Mouse (Mus musculus): Measurements from ENCODE around the gene Add3. TPM values are rescaled to one million over a fixed set of nuclear protein-coding genes. Genes with fewer than 3 reads are reported as not detected.
"Not testable (repeated sequence)": the region's sequence is repeated elsewhere in the genome, so short reads cannot be mapped to it uniquely, and the experiment has no call there.

Add3 gene
- total RNA-seq, 2 experiments from 2014 or later = 50.2 to 53.3 TPM

DNA sequence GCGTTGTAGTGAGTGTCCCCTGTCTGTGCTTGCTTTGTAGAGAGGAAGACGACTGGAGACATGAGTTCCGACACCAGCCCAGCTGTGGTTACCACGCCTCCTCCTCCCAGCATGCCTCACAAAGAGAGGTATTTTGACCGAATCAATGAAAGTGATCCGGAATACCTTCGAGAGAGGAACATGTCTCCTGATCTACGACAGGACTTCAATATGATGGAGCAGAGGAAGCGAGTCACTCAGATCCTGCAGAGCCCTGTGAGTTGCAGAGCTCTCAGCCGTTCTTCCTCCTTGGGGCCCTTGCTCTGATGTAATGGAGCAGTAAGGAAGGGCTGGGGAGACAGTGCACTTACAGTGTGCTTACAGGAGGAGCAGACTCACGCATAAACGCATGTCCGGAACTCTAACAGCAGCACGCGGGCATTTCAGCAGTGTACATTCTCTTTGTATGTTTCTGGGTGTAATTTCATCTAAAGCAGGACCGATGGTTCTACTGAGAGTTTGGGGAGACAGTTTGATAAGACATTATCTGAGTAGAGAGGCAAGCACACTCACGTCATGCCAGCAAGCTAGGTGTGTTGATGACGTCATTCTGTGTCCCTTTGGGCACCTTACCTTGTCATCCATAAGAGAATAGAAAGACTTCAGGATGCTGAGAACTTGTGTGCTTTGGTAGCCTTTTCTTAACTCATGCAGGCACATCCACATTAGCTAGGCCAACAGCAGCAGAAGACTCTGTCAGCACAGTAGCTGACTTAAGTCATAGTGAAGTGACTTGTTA lies 76.7 kb downstream of the Add3 start:
- no peak for DNase-seq (ENCODE audit: low spot score)
- intact Hi-C loops (cut with DNase I) = loop anchor here (5.0 kb wide), 1 partner anchor 35 kb away; no protein-coding TSS in a partner anchor

DNA sequence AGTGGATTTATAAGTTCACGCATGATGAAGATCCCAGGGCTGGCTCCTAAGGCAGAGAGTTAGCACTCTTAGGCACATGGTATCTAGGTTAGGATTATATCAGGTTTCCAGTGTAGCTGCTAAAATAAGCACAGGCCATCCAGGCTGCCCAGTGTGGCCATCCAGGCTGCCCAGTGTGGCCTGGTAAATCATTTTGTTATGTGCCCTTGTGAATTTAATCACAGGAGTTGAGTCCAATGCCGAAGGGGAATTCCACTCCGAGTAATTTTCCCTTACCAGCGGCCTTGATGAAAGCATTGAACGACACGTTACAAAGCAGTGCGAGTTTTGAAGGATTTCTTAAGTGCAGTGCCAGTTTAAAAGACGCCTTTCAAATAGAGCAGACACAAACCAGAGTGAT lies 77.6 kb downstream of the Add3 start:
- no peak for DNase-seq (ENCODE audit: low spot score)
- intact Hi-C loops (cut with DNase I) = loop anchor here (5.0 kb wide), 1 partner anchor 36 kb away; no protein-coding TSS in a partner anchor

DNA sequence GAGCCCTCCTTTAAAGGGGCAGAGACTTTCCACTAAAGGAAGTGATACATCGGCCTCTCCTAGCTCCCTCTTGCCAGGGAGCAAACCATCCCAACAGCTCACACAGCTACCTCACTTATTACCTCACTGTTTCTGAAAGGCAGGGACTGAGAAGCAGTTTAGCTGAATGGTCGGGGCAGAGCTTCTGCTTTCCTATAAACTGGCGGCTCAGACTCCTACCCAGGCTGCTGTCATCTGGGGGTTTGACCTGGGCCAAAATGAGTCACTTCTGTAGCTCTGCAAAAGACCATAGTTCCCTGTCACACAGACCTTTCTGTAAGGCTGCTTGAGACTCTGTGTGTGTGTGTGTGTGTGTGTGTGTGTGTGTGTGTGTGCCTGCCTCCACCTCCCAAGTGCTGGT lies 79.1 kb downstream of the Add3 start:
- no peak for DNase-seq (ENCODE audit: low spot score)
- intact Hi-C loops (cut with DNase I) = loop anchor here (5.0 kb wide), 1 partner anchor 37 kb away; no protein-coding TSS in a partner anchor

DNA sequence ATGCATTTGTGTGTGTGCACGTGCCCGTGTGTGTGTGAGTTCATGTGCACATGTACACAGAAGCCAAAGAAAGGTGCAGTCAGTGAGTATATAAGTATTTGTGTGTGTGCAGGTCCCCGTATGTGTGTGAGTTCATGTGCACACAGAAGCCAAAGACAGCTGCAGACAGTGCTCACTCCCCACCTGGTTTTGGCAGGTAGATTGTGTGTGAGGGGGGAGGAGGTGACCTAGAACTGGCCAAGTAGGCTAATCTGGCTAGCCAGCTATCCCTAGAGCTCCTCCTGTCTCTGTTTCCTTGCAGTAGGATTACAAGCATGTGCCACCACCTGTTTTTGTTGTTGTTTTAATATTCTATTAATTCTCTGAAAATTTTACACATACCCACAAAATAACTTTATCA lies 80.9 kb downstream of the Add3 start:
- DNase-seq (ENCODE audit: low spot score) = no peak
- intact Hi-C loops (cut with DNase I) = no loop called here

DNA sequence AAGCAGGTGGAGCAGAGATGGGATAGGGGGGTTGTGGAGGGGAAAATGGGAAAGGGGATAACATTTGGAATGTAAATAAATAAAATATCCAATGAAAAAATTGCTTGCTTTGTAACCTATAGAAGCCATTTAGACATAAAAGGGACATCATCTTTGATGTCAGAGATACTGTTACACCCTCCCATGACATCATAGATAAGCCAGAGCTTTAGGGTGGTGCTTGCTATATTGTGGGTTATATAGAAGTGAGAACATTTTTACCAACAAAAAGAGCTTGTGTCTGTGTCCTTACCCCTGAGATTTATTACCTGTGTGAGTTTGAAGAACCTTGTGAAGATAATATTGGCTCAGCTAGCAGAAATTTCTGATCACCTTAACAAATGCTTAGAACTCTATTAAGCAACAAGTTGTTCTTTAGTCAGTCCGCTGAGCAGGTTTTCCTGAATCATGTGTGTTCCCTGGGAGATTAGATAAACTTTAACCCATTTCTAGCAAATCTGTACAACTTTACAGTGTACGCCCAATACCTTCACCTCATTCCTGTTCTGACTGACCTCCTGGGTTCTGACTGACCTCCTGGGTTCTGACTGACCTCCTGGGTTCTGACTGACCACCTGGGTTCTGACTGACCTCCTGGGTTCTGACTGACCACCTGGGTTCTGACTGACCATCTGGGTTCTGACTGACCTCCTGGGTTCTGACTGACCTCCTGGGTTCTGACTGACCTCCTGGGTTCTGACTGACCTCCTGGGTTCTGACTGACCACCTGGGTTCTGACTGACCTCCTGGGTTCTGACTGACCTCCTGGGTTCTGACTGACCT lies 85.2 kb downstream of the Add3 start:
- intact Hi-C loops (cut with DNase I) = loop anchor here (5.0 kb wide), 2 partner anchors 83 to 213 kb away; partner anchors contain the start of gene Add3
- DNase-seq (ENCODE audit: low spot score) = not testable (repeated sequence)

DNA sequence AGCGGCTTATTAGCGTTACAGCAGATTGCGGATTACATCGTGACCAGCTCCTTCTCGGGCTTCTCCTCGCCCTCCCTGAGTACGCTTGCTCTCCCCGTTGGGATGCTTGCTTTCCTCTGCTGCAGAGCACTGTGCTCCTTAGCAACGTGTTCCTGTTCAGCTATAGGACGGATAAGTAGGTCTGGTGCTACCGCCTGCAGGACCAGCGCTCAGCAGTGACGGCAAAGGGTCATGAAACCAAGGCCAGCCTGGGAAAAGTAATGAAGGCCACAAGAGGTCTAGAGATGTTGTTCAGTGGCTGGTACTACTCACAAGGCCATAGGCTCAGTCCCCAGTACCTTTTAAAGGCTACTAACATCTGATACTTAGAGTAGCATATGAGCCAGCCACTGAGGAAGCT lies 86.4 kb downstream of the Add3 start:
- intact Hi-C loops (cut with DNase I) = loop anchor here (5.0 kb wide), 2 partner anchors 84 to 214 kb away; partner anchors contain the start of gene Add3
- no peak for DNase-seq (ENCODE audit: low spot score)

DNA sequence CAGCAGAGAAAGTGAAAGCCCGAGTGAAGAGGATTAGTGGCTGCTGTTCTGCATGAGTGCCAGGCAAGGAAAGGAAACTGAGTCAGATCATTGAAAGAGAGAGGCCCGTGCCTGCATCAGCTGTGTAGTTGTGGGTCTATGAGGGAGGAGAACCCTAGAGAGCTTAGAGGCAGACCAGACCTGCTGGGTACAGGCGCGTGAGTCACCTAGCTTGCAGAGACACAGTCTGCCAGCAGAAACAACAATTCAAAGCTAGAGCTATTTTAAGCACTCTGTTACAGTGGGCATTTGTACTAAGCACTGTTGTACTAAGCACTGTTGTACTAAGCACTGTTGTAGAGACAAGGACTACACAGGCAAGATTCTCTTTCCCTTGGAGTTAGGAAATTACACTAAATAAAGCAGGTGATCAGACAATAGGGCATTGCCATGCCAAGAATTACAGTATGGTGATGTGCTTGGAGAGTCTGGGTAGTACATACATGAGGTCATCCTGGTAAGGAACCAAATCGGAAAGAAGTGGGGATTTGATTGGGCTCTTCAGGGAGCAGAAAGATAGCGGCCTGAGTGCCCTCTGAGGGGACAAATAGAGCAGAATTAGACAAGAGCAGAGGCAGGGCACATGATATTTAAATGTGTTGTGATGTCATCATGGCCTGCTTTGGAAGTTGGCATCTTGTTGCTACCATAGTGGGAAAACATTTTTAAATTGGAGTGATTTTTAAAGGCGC lies 88.0 kb downstream of the Add3 start:
- DNase-seq (ENCODE audit: low spot score) = no peak
- intact Hi-C loops (cut with DNase I) = loop anchor here (5.0 kb wide), 2 partner anchors 86 to 216 kb away; partner anchors contain the start of gene Add3

DNA sequence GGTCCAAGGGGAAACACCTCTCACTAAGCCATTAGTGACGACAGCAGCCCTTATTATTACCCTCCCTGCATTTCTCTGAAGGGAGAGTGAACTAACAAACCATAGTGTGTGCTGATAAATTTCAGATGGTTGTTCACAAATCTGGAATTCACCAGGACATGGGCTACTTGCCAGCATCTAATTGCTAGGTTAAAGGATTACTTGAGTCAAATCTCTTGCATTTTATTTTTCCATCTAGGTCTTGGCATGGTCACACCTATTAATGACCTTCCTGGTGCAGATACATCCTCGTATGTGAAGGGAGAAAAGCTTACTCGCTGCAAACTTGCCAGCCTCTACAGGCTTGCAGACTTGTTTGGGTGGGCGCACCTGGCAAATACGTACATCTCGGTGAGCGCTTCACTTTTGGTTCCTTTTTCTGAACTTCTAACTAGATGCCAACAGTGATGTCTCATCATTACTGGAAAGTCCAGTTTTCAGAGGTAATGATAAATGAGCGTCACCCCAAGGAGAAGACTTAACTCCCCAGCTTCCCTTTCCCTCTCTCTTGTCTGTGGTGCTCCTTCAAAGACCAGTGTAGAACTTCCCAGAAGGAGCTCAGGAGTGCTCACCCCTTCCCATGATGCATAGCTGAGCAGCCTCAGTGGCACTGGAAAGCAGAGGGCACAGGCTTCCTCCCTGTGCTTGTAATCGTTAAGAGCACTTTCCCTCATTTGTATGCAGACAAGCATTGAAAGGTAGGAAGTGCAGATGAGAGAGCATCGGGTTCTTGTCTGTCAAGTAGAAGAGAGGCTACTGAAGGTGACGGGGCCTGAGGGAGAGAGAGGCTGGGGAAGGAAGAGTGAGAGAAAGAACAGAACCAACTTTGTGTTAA lies 90.9 kb downstream of the Add3 start:
- DNase-seq (ENCODE audit: low spot score) = no peak
- intact Hi-C loops (cut with DNase I) = no loop called here

DNA sequence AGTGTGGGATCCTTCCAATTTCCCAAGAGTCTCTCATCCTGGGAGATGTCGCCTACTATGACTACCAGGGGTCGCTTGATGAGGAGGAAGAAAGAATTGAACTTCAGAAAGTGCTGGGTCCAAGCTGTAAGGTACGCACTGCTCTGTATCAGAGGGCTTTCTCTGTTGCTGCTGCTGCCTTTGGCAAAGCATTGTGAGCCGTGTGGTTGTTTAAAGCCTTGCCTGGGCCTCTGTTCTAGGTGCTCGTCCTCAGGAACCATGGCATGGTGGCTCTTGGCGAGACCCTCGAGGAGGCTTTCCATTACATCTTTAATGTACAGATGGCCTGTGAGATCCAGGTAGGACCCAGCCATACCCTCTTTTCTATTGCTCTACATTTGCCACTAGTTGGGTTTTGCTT lies 93.3 kb downstream of the Add3 start:
- DNase-seq (ENCODE audit: low spot score) = no peak
- intact Hi-C loops (cut with DNase I) = no loop called here

DNA sequence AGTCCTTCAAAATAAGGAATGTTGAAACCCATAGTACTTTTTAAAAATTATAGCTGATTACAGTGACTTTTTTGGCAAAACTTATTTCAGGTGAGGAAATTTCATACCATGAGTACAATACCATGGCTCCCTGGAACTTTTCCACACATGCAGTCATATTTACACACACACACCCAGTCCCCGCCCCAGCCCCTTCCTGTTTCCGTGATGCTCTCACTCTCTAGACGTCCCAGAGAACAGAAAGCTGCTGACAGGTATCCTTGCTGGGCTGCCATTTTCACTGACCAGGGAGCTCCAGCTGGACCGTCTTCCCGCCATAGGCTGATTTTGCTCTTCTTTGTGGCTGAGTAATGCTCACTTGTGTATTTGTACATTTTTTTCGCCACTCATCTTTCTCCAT lies 101.6 kb downstream of the Add3 start:
- no peak for DNase-seq (ENCODE audit: low spot score)
- intact Hi-C loops (cut with DNase I) = no loop called here

DNA sequence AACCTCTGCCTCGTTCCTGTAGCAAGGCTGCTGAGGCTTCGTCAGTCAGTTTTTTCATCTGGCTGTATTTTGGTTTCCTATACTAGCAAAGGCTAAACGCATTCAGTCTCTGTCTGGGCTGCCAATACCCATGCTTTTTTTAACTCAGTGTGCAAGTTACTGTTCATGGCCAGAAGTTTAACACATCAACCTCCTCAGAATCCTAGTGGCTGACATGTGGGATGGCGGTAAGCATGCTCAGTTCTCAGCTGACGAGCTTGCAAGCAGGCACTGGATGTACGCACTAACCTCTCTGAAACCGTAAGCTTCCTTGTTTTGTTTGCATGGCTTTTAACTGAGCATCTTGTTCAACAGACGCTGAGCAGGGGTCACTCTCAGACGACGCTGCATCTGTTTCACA lies 103.7 kb downstream of the Add3 start:
- no peak for DNase-seq (ENCODE audit: low spot score)
- intact Hi-C loops (cut with DNase I) = no loop called here

DNA sequence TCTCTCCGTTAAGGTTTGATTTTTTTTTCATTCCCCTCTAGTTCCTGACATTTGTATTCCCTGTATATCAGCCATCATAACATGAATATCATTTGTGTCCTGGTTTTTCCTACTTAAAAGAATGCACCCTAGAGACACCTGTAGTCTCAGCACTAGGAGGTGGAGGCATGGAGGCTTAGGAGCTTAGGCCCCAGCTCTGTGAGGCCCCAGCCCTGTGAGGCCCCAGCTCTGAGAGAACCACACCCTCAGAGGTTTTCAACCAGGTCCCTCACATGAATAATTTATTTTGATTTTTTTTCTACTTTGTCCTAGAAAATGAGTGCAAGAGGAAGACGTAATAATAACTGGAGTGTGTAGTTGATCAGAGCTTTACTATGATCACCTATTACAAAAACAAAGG lies 107.3 kb downstream of the Add3 start:
- intact Hi-C loops (cut with DNase I) = no loop called here
- no peak for DNase-seq (ENCODE audit: low spot score)

DNA sequence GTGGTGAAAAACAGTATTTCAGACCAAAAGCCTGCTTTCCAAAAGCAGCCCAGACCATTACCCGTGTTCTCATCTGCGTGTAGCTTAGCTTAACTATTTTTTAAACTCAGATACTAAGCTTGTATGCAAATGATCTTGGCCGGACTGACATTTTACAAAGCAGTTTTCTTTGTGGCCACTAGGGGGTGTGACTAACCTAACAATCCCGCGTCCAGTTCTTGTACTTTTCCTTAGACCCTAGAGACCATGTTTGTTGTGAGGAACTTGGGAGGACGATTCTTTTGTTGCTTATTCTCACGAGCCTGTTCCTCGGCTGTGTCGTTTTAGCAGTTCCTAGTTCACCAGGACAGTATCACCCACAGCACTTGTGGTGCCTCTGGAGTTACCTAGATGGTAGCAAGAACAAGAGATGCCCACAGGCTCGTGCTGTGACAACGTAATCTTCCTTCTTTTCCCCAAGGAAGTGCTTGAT lies 107.8 kb downstream of the Add3 start:
- intact Hi-C loops (cut with DNase I) = loop anchor here (1.0 to 2.0 kb wide), 2 partner anchors 83 to 121 kb away; no protein-coding TSS in a partner anchor
- peak; percentile 42 for DNase-seq (ENCODE audit: low spot score)

DNA sequence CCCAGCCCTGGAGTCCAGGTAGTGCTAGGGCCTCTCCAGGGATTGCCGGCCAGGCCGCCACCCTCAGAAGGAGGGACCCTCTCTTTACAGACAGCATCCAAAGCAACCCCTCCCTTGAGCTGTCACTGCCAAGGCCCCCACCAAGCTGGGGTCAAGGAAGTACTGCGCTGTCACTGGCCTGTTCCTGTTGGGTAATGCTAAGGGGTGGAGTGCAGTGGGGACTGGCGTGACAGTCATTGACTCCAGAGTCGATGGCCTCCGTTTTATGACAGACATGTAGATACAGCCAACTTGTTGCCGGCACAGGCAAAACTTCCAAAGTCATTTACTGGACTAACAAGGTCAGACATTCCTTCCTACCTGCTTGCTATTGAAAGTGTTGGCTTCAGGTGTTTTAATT lies 110.8 kb downstream of the Add3 start:
- no peak for DNase-seq (ENCODE audit: low spot score)
- intact Hi-C loops (cut with DNase I) = loop anchor here (2.0 kb wide), 1 partner anchor 58 kb away; no protein-coding TSS in a partner anchor

DNA sequence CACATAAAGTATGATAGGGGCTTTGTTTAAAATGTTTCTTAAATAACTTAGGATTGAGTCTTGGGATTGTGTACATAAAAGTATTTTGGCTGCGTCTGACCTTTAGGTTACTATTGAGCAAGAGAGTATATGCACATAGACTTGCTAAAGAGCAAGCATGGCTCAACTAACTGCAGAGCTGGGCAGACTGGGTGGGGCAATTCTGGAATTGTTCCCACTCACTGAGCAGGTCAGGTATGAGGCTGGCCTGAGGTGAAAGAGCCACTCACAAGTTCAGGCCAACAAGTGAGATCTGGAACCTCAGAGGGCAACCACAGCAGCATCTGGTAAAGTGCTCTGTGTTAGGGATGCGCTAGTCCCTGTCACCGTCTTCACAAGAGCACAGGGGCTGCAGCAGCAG lies 111.4 kb downstream of the Add3 start:
- intact Hi-C loops (cut with DNase I) = loop anchor here (2.0 kb wide), 1 partner anchor 57 kb away; no protein-coding TSS in a partner anchor
- DNase-seq (ENCODE audit: low spot score) = no peak

DNA sequence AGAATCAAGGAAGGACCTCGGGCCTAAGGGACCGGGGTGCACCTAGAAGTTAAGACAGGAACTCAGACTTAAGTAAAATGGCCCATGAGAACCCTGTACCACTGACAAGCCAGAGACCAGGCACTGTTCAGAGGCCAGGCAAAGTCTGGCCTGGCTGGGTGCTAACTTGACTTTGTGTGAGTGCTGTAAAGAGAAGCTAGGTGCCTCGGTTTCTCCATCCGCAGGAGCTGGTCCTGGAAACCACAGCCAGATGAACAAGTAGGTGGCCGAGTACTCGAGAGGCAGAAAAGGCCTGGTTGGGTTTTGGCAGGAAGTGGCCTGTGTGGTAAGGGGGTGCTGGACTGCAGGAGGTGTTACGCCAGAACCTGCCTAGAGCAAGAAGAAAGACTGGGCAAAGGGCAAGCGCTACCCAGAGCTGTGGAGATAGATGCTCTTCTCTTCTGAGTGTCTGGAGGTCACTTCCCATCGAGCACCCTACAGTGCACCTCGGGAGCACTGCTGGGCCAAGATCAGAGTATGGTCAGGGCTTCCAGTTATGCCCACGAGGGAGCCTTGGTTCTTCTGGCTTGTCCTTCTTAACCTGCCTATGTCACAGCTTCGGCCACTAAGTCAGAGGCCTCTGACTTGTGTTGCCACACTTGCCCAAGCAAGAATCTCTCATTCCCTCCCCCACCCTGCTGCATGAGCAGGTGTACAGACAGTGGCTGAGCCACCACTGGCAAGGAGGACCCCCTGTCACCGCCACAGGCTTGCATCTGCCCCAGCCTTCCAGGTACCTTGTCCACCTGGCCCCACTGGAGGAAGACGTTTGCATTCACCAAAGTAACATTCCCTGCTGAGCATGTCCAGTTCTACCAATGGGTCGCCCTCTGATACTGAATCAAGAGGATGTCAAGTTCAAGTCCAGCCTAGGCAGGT lies 112.1 kb downstream of the Add3 start:
- DNase-seq (ENCODE audit: low spot score) = no peak
- intact Hi-C loops (cut with DNase I) = no loop called here

DNA sequence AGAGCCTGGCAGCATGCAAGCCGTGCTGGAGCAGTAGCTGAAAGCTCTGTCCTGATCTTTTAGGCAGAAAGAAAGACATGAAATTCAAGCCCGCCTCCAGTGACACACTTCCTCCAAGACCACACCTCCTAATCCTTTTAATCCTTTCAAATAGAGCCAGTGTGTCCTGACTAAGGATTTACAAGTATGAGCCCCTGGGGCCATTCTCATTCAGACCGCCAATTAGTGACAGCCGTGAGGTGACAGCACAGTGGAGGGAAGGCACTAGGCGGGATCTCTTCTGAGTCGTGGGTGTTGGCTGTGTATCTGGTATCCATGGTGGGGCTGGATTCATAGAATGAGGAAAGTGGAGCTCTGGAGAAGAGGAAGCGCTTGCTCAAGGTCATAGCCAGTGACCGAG lies 116.1 kb downstream of the Add3 start:
- intact Hi-C loops (cut with DNase I) = no loop called here
- no peak for DNase-seq (ENCODE audit: low spot score)

DNA sequence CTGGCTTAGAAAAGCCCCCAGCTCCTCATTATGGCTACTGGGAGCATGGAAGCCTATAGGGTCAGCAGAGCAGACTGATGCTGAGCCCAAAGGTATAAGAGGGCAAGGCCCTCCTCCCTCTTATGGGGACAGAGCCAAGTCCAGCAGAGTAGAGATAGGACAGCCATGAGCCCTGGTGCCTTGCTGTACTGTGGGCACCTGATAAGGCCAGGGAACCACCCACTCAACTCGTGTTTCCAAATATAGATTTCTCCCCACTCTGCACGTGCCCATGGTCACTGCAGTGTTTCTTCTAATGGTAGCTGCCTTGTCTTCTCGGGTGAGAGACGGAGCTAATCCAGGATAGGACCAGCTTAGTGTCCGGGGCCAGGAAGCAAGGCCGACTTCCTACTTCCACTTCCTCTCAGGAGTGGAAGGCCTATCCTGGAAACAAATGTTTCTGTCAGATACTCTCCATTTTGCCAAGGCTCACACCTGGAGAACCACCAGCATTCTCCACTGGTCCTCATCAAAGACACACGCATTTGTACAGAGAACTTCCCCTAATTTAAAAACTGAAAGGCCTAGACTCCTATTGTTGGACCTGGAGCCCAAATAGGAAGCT lies 116.8 kb downstream of the Add3 start:
- no peak for DNase-seq (ENCODE audit: low spot score)
- intact Hi-C loops (cut with DNase I) = no loop called here

All from heart, postnatal 25 days (tissue).